Mouse (Mus musculus): ENCODE results near the gene Mzt1.
"Not testable (repeated sequence)": the region's sequence is repeated elsewhere in the genome, so short reads cannot be mapped to it uniquely, and the experiment has no call there.

Mzt1 gene

DNA sequence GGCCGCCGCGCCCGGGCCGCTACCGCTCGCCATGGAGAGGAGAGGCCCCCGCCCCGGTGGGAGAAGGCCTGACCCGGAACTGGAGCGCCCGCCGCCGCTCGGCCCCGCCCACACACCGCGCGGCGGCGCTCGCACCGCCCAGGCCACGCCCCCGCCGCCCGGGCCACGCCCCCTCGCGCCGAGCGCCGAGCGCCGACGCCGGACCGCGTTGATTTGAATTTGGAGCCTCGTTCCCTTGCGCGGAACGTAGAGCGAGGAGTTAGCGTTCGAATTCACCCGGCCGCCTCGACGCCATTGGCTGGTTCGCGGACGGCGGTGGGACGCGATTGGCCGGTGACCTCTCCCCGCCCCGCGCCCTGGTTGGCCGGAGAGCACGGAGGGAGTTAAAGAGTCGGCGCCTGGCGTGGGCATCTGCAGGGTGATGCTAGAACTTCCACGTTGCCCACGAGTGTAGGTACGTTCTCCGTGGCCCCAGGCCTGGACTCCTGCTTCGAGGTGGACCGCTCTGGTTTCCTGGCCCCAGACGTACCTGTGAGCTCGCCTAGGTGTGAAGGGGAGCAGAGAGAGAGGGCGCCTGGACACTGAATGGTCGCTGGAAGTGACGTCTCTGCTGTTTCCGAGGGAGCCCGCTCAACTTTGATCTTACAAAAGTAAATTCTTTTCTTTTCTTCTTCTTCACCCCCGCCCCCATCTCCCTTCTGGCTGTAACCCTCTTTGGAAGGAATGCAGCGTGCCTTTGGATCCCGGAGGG, at the start of gene Mzt1, which contains the start of gene Bora:
Gene Mzt1 (minus strand): TSS at position 104 of the 751 bp plus-strand sequence.
Gene Bora (plus strand): TSS at position 192 of the 751 bp plus-strand sequence.
- peak; percentile 94 to 95 for DNase-seq (ENCODE audit: low spot score in 2 of 2)

DNA sequence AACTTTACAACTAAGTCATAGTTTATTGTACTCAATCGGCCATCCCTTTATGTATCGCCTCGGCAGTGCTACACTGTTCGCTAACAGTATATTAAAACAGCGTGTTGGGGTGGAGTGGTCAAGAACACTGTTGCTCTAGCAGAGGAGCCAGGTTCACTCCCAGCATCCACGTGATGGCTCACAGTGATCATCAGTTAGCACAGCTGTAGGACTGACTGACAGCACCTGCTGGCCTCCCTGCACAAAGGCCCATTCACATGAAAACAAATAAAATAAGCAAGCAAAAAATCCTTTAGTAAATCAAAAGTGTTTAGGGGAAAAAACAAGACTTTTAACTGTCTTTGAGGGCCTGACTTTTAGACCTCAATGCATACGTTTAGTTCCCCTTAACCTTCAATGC, 43.0 kb upstream of the Mzt1 start:
- no peak for DNase-seq (ENCODE audit: low spot score in 2 of 2)

DNA sequence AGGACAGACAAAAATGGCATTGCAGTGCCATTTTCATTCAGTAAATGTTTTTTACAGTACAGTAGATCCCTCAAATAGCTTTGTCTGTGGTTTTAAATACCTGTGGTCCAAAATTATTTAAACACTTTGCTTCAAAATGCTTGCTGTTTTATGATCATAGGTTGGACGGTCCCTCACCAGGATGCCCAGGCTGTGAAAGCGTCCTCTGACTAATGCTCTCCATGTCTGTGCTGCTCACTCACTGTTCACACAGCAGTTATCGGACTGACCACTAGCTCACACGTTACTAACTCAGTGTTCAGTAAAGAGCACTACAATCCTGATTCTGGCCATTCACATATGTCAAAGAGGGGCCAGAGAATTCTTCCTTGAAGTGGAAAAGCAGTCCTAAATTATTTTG, 25.2 kb upstream of the Mzt1 start:
- no peak for DNase-seq (ENCODE audit: low spot score in 2 of 2)

DNA sequence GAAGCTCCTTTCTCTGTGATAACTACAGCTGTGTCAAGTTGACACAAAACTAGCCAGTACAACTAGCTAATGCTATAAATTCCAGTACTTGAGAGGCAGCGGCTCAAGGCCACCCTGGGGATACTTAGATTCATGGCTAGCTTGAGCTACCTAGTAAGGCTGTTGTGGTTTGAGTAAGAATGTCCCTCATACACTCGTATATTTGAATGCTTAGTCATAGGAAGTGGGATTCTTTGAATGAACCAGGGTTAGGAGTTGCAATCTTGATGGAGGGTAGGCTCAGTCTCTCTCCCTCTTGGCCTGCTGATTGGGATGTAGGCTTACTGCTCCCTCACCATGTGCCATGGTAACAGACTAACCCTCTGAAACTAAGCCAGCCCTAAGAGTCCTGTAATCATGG, 17.2 kb upstream of the Mzt1 start:
- DNase-seq (ENCODE audit: low spot score in 2 of 2), result no peak

DNA sequence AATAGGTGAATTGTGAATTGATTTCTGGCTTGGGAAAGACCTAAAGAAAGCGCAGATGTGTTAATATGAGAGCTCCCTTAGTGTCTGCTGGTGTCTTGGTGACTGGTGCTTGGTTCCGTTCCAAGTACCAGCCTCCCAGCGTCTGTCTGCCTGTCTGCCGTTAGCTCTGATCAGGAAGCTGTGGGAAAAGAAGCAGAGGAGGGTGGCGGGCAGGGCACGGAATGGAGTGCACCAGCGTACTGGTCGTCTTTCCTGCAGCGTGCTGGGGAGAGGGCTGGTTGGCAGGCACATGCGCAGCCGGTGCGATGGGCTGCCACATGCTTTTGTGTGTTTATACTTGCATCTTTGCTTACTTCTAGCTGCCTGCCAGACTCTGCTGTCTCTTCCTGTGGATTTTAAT, 14.7 kb upstream of the Mzt1 start:
- no peak for DNase-seq (ENCODE audit: low spot score in 2 of 2)

DNA sequence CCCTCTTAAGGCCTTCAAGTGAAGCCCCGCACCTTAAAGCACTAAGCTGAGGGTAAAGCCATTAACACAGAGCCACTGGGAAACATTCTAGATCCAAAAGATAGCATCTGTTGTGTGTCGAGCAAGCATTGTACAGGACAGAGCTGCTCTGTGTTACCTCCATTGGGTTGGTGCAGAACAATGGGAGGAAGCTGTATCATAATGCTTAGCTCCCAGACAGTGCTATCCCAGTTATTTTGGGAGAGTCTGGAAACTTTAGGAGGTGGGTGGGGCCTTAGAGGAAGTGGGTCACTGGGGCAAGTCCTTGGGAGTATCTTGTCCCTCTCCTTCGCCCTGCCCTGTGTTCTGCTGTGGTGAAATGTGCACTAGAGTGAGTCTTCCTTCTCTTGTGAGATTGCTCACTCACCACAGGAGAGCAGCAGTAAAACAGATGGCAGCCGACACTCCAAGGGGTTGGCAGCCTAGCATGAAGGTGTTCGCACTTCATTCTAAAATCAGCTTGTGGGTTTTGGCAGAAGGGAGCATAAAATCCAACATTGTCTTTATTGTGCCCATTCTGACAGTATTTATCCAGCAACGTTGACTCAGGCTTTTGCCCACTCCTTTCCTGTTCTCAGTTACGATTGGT, 13.1 kb upstream of the Mzt1 start:
- no peak for DNase-seq (ENCODE audit: low spot score in 2 of 2)

DNA sequence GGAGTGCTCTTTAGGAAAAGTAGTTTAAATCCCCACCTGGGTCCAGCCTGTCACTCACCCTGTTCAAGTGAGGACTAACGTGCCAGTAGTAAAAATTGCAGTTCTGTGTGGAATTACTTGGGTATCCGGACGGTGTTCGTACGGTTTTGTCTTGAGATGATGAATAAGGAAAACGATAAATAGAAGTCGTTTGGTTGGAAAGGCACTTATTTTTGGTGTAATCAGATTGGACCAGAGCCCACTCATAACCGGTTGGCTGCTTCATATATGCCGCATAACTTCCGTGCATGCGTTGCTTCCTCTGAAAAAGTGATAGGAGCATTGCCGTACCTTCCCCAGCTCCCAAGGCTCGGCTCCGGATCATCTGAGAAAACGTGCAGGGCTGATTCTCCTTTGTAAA, 848 bp upstream of the Mzt1 start:
- DNase-seq (ENCODE audit: low spot score in 2 of 2), result peak in 1 of 2 experiments; percentile 9

DNA sequence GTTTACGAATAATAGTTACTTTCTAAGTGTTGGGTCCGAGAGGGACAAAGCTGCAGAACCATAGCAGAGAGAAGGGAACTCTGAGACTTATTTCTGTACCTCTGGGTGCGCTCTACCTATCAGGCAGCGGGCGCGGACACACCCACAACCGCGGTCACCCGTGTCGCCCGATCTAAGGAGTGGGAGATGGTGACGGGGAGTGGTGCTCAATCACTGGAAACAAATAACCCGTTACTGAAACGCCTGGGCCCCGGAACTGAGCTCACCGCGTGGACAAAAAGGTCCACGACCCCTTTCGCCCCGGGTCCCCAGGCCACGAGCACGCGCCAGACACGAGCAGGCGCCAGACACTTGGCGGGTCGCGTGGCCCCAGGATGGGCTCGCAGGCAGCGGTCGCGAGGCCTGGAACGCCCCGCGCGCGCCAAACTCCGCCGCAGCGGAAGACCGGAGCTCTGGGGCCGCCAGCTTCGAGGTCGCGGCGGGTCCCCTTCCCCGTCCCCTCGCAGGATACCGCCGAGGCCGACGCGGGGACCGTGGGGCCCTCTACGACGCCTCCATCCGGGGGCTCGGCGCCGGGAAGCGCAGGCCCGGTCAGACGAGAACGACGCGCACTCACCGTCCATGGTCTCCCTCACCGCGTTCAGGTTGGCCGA, 430 bp downstream of the Mzt1 start:
- DNase-seq (ENCODE audit: low spot score in 2 of 2), result peak; percentile 44 to 59

DNA sequence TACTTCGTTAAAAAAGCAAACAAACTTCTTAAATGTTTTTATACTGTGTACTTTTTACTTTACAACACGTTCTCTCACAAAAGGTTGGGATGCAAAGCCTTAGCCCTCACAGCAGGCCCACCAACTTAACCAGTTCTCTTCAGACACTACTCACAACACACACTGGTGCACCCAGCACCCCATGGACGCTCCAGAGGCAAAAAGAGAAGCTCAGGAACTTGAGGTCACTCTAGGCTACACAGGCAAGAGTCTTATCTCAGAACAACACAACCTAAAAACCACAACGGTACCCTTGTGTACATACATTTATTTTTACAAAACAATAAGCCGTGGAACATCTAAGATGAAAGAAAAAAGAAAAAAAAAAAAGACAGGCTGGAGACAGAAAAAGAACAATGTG, 1.2 kb downstream of the Mzt1 start:
- peak in 1 of 2 experiments; percentile 20 for DNase-seq (ENCODE audit: low spot score in 2 of 2)

DNA sequence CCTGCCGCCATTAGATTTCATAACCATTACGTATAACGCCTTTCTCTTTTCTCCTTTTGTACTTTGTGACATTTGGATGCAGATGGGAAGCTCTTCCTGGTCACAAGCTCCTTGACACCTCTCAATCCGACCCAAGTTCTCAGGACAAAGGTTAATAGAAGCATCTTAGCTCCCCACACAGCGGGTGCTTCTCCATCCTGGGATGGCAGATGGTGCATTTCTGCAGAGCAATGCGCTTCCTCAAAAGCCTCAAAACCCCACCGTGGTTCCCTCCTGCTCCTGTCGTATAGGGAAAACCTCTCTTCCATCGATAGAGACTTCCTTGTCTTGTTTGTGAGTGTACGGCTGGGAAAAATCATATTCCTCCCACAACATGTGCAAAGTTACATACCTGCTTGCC, 1.8 kb downstream of the Mzt1 start:
- no peak for DNase-seq (ENCODE audit: low spot score in 2 of 2)

DNA sequence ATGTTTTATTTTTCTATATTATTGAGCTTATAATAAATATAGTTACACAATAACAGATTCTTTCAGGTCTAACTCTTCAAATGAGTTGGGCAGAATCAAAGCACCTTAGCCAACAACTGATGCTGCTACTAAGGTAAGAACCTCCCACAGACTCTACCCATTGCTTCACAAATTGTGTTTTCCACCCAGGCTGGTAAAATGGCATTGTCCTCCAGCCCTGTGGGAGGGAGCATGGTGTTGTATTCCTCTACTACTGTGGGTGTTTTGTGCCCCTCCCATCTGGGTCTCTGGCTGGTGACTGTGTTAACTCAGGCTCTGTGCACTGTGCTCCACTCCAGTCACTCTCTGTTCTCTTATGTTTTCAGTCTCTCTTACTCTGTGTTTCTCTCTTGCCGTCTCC, 2.4 kb downstream of the Mzt1 start:
- DNase-seq (ENCODE audit: low spot score in 2 of 2), result no peak

DNA sequence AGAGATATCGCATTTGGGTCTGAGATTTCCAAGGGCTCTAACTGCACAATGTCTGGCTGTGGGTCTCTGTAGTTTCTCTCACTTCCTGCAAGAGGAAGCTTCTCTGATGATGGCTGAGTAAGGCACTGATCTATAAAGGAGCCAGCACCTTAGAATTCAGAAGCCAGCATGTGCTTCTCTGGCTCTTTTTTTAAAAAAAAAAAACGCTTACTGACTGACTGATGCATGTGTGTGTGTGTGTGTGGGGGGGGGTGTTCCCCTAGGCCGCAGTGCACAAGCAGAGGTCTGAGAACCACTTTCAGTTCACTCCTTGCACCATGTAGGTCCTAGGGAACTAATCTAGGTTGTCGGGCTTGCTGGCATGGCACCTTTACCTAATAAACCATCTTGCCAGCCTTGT, 4.5 kb downstream of the Mzt1 start:
- DNase-seq (ENCODE audit: low spot score in 2 of 2), result no peak

DNA sequence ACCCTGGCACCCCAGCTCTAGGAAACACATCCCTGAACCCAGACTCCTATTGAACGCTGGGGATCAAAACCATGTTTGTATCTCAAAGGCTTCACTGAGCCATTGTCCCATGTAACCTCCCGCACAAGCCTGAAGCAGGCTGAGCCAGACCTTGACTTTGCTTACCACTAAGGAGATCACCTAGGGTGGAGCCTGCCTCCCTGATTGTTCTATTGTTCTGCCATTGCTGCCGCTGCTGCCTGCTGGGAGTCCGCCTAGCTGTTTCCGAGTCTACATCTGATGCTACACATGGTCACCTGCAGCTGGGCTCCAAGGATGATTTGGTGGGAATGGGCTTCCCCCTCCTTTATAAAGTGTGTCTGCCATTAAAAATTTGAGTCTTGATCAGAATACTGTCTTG, 6.6 kb downstream of the Mzt1 start:
- not testable (repeated sequence) for DNase-seq (ENCODE audit: low spot score in 2 of 2)

DNA sequence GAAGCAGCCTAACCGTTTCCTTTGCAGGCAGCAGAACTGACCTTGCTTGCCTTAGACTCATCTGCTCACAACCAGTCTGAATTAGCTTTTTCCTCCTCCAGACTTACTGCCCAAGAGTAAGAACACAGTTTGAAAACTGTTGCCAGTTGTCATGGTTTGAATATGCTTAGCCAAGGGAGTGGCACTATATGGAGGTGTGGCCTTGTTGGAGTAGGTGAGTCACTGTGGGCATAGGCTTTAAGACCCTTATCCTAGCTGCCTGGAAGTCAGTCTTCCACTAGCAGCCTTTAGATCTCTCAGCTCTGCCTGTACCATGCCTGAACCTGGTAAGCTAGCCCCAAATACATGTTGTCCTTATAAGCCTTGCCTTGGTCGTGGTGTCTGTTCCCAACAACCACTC, 8.2 kb downstream of the Mzt1 start:
- no peak for DNase-seq (ENCODE audit: low spot score in 2 of 2)

DNA sequence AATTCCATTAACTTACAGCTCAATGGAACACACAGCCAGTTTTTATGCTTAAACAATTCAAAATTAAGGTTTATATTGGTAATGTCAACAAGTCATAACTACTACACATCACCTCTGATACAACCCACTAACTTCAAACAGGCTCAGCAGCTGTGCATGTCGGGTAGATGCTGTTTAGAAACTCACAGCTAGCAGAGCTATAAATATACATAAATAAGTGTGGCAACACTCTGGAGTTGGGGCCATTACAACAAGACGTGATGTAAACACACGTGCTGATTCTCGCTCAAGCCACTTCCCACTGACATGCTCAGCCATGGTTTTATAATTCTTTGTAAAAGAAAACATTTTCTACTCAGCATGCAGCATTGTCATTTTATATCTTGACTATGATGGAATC, 9.9 kb downstream of the Mzt1 start:
- no peak for DNase-seq (ENCODE audit: low spot score in 2 of 2)

DNA sequence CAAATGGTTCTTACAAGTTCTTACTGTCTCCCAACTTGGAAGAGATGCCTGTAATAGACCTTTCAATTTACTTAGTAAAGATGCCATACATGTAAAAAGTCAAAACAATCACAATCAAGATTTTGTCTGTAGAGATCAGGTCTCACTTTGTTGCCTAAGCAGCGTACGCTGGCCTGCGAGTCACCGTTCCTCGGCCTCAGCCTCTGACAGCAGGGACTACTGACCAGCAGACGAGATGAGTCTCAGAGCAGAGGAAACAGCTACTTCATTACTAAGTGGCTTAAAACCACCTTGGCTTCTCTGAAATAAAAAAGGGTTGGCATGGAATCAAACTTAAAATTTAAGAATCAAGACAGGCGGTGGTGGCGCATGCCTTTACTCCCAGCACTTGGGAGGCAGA, 11.1 kb downstream of the Mzt1 start:
- DNase-seq (ENCODE audit: low spot score in 2 of 2), result not testable (repeated sequence)

DNA sequence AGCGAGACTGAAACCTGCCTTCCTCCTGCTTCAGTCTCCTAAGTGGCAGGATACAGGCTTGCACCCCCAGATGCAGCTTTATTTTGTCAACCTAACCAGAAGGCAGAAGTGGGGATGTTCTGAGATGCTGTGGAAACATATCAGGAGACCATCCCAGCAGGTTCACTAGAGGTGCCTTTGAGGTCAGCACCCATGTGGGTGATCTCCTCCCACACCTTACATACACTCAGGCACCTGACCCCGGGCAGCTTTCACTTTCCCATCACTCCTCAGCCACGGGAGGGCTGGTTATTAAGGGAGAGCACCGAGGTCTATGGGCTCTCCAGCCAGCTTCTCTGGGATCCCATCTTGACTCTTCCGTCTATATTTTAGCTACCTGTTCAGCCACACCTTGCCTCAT, 13.3 kb downstream of the Mzt1 start:
- no peak for DNase-seq (ENCODE audit: low spot score in 2 of 2)

DNA sequence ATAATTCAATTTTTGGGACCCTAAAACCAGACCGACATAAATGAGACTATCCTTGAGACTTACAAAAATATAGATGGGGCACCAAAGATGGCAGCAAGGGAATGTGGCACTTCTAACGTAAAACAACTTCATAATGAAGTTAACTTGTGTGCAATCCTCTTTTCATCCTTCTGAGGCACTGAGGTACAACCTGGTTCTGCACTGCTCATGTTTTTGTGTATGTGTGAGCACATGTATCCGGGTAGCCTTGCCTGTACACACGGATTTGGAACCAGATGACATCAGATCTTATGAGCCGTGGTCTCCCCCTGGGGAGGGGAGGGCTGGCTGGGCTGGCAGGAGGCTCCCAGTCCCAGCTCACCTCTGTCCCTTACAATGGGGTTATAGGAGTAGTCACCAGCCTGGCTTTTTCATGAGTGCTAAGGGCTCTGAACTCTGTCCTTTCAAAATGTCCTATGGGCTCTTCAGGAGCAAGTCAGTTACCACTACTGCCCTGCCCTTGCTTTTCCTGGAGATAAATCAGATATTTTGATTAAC, 14.5 kb downstream of the Mzt1 start:
- no peak for DNase-seq (ENCODE audit: low spot score in 2 of 2)

DNA sequence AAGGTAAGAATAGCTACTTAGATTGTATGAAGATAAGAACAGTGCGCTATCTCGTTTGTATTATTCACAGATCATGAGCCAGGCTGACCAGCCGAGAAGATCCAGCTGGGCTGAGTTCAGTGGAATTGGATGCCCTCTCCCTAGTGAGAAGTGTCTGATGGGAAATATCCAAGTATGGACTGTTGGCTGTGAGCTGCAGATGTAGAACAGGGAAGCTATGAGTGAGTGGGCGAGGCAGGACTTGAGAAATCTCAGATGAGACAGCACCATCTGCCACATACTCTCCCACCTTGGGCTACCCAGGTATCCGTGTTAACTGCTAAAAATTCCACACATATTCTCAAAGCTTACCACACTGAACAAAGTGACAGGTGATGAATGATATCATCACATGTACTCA, 15.9 kb downstream of the Mzt1 start:
- no peak for DNase-seq (ENCODE audit: low spot score in 2 of 2)

DNA sequence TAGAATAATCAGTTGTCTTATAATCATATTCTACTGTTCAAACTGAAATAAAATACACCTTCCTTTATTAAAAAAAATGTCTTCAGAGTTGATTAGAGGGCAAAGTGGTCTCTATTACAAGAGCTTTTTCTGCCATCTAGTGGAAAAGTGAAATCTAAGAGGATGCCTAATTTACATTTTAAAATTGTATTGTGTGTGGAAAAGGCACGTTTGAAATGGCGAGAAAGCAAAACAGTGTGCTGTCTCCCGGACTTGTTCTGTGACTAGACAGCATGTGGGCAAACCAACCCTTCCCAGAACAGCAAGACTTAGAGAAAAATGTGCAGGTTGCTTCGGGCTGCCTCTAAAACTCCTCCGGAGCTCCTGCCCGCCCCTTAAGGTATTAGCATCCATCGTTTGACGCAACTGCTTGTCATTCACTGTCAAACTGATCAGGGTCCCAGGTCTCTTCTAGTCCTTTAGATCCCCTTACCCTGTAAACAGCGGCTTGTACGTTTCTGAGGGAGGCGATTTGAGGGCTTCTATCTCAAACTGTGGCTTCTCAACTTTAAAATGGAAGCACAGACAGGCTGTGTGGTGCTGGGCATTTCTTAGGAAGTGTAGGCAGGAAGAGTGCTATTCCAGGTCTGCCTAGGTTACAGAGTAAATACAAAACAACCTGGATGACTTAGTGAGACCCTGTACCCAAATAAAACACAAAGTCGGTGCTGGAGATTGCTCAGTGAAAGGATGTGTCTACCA, 23.4 kb downstream of the Mzt1 start:
- DNase-seq (ENCODE audit: low spot score in 2 of 2), result no peak

DNA sequence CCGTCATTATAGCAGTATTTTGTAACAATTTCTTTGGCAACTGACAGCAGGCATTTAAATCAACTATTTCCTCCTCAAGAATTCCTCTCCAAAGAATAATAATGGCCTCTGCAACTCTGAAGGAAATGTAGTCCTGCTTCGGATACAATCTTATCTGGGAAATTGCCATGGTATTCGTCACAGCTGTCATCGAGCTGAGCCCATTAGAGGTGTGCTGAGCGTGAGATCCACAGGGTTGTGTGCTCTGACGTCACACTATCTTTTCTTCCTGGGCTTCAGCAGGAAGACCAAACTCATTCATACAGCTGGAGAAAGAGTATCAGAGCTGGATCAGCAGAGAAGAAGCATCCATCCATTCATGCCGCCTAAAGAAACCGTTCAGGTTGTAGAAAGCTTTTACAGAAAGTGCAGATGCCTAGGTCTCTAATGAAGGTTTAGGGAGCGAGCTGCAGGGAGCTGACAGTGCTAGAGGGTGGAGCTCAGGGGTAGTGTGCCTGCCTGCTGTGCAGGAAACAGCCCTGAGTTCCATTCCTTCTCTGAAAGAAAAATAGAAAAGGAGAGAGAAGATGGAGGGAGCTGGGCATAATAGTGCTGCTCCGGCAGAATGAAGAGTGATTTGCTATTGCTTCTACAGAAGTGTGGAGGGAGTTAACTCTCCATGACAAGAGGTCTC, 26.7 kb downstream of the Mzt1 start:
- DNase-seq (ENCODE audit: low spot score in 2 of 2), result no peak

All from spleen, postnatal 36 days (tissue).